Mouse (Mus musculus) hindbrain, postnatal 0 days (tissue): ENCODE data around the gene Olfr1367. TPM values are rescaled to one million over a fixed set of nuclear protein-coding genes. Genes with fewer than 3 reads are reported as not detected.
"Not testable (repeated sequence)": the region's sequence is repeated elsewhere in the genome, so short reads cannot be mapped to it uniquely, and the experiment has no call there.

ENCODE experiments used
- ATAC-seq: fragments of 200-750 bp; cut with Nextera tagmentation; 2 replicates; pipeline ENCODE4 v1.8.0; 2017; ENCODE audit warnings: mild to moderate bottlenecking, moderate TSS enrichment, moderate library complexity
- DNase-seq: peaks from one replicate; pipeline ENCODE4 v3.0.0-alpha.2; 2015; ENCODE audit warnings: low spot score
- H3K27ac ChIP-seq: fragments of 300-500 bp; sonication (generic); 2 replicates; pipeline ENCODE4 v1.5.1; 2014; ENCODE audit warnings: mild to moderate bottlenecking
- H3K27me3 ChIP-seq: fragments of 300-500 bp; sonication (generic); 2 replicates; pipeline ENCODE4 v1.6.1; 2014; ENCODE audit warnings: low read length, mixed read lengths; ENCODE audit not compliant: insufficient read depth
- H3K36me3 ChIP-seq: fragments of 300-500 bp; sonication (generic); 2 replicates; pipeline ENCODE4 v1.6.1; 2014; ENCODE audit warnings: low read length, mixed read lengths; ENCODE audit not compliant: insufficient read depth
- H3K4me1 ChIP-seq: fragments of 300-500 bp; sonication (generic); 2 replicates; pipeline ENCODE4 v1.6.1; 2014; ENCODE audit warnings: antibody characterized with exemption, low read length, mixed read lengths; ENCODE audit not compliant: insufficient read depth
- H3K4me2 ChIP-seq: fragments of 300-500 bp; sonication (generic); 2 replicates; pipeline ENCODE4 v1.6.1; 2014; ENCODE audit warnings: low read depth, mild to moderate bottlenecking, low read length, moderate library complexity, mixed read lengths
- H3K4me3 ChIP-seq: fragments of 300-500 bp; sonication (generic); 2 replicates; pipeline ENCODE4 v1.5.1; 2014; ENCODE audit warnings: low read length
- H3K9ac ChIP-seq: fragments of 300-500 bp; sonication (generic); replicated peaks from 2 replicates; pipeline ENCODE4 v1.6.1; 2014; ENCODE audit warnings: mild to moderate bottlenecking, low read length, moderate library complexity, mixed read lengths
- H3K9me3 ChIP-seq: fragments of 300-500 bp; sonication (generic); 2 replicates; pipeline ENCODE4 v1.6.1; 2016; ENCODE audit warnings: low read length, mixed read lengths
- CTCF ChIP-seq: IDR thresholded peaks from 2 replicates; pipeline ENCODE4 v1.5.1; 2016; ENCODE audit warnings: antibody characterized with exemption, control low read depth, low read depth
- WGBS: fragments of 180-500 bp; shearing (Covaris S2); extraction: QIAGEN DNeasy Blood & Tissue Kit; methylation state at CpG from one replicate; pipeline ENCODE4 v1.1.7; 2014; 5-methylcytosine and 5-hydroxymethylcytosine counted together
- microRNA-seq, 2 experiments: library from miRNA; unstranded; fragments of <30 nt; microRNA quantifications; one replicate each; pipeline ENCODE4; 2016
- polyA plus RNA-seq: library from polyadenylated mRNA; unstranded; fragments of >200 nt; fragmentation: Nextera tagmentation; extraction: Ambion mirVana; gene quantifications from 2 replicates; pipeline ENCODE4 v1.2.1, GENCODE M21; 2015
- total RNA-seq: library from RNA; depleted of rRNA; stranded (reverse); fragments of >200 nt; gene quantifications from 2 replicates; pipeline ENCODE4 v1.2.3, GENCODE M21; 2014; rRNA removed

The Olfr1367 gene
- total and polyA plus RNA-seq, 2 experiments from 2014 or later: not detected

- H3K4me3 ChIP-seq: no peak overlapping the region
- H3K4me2 ChIP-seq: no peak overlapping the region
- peaks cover 45% of the 10 kb centered on the region for H3K36me3 ChIP-seq
- WGBS: 100% methylated on average over 1 of the region's 1 CpGs
- no peak overlapping the region for H3K27ac ChIP-seq
- DNase-seq: no peak
- H3K9ac ChIP-seq: no peak overlapping the region
- H3K4me1 ChIP-seq: peaks cover 3% of the 10 kb centered on the region; the same call in 1 of the 2 replicates
- no peaks in the 10 kb centered on the region for H3K27me3 ChIP-seq
- ATAC-seq: no peak
- H3K9me3 ChIP-seq: no peaks in the 10 kb centered on the region
- no peak for TF ChIP-seq CTCF
Observed at GRCm38 (mm10) chr13:21395211-21395610, 48.5 kb downstream of the Olfr1367 start.

- Histone ChIP-seq H3K4me1 (peaks cover 3% of the 10 kb centered on the region; the same call in 1 of the 2 replicates), H3K9me3 (no peaks in the 10 kb centered on the region), H3K4me2 (no peak overlapping the region), H3K4me3 (no peak overlapping the region), H3K9ac (no peak overlapping the region), H3K27me3 (no peaks in the 10 kb centered on the region), H3K36me3 (peaks cover 41% of the 10 kb centered on the region), H3K27ac (no peak overlapping the region)
- no peak for TF ChIP-seq CTCF
- DNase-seq (no peak), ATAC-seq (no peak)
- WGBS: 95% methylated on average over 6 of the region's 6 CpGs
Observed at GRCm38 (mm10) chr13:21395623-21396022, 48.9 kb downstream of the Olfr1367 start.

GRCm38 (mm10) chr13:21396048-21396447 lies 49.3 kb downstream of the Olfr1367 start:
- H3K4me2 ChIP-seq: not testable (repeated sequence)
- peaks cover 37% of the 10 kb centered on the region for H3K36me3 ChIP-seq

GRCm38 (mm10) chr13:21397486-21397885 lies 50.8 kb downstream of the Olfr1367 start:
- 93% methylated on average over 2 of the region's 2 CpGs for WGBS
- no peak overlapping the region for H3K4me2 ChIP-seq
- H3K27ac ChIP-seq: no peak overlapping the region
- no peaks in the 10 kb centered on the region for H3K9me3 ChIP-seq
- H3K36me3 ChIP-seq: peaks cover 23% of the 10 kb centered on the region
- H3K4me1 ChIP-seq: peaks cover 3% of the 10 kb centered on the region; the same call in 1 of the 2 replicates
- DNase-seq (no peak), ATAC-seq (no peak)
- no peak for TF ChIP-seq CTCF
- no peaks in the 10 kb centered on the region for H3K27me3 ChIP-seq
- H3K4me3 ChIP-seq: no peak overlapping the region
- H3K9ac ChIP-seq: no peak overlapping the region

More at GRCm38 (mm10) chr13:21396048-21396447, 49.3 kb downstream of the Olfr1367 start:
- peak; percentile 47; the same call in 1 of the 2 replicates for ATAC-seq
- not testable (repeated sequence) for H3K27ac ChIP-seq, H3K27me3 ChIP-seq, DNase-seq, H3K4me1 ChIP-seq, H3K9ac ChIP-seq, H3K9me3 ChIP-seq, H3K4me3 ChIP-seq
- 93% methylated on average over 16 of the region's 18 CpGs for WGBS

Small RNAs within 50 kb of the gene (microRNA-seq; reads per million reads assigned to microRNA genes)
- gene Mir6942: 0 to 0.53 reads per million in 2 experiments

Other genes with a start within 250 kb of the Olfr1367 start
- gene Olfr1369-ps1, start 235.4 kb upstream of the Olfr1367 start, total RNA-seq: not detected in 2 replicates
- 0.06 TPM in 1 of 2 replicates, not detected in the other for gene Olfr1369-ps1, start 235.4 kb upstream of the Olfr1367 start, polyA plus RNA-seq
- not detected in 2 replicates for gene Olfr263, start 217.3 kb upstream of the Olfr1367 start, total RNA-seq
- gene Olfr263, start 217.3 kb upstream of the Olfr1367 start, polyA plus RNA-seq: not detected in 2 replicates
- not detected in 2 replicates for gene Olfr1368, start 201.0 kb upstream of the Olfr1367 start, total RNA-seq
- not detected in 2 replicates for gene Olfr1368, start 201.0 kb upstream of the Olfr1367 start, polyA plus RNA-seq
- 84.9 and 107 TPM in 2 replicates for gene Trim27, start 167.5 kb upstream of the Olfr1367 start, total RNA-seq
- gene Trim27, start 167.5 kb upstream of the Olfr1367 start, polyA plus RNA-seq: 68.3 and 69.1 TPM in 2 replicates
- not detected in 2 replicates for gene Gpx5, start 54.2 kb upstream of the Olfr1367 start, total RNA-seq
- gene Gpx5, start 54.2 kb upstream of the Olfr1367 start, polyA plus RNA-seq: not detected in 2 replicates
- gene Gpx6, start 34.8 kb upstream of the Olfr1367 start, total RNA-seq: 0.32 and 0.84 TPM in 2 replicates
- 0.59 and 0.61 TPM in 2 replicates for gene Gpx6, start 34.8 kb upstream of the Olfr1367 start, polyA plus RNA-seq
- 4.0 and 5.3 TPM in 2 replicates for gene Zscan12, start 15.9 kb downstream of the Olfr1367 start, total RNA-seq
- 7.7 and 8.1 TPM in 2 replicates for gene Zscan12, start 15.9 kb downstream of the Olfr1367 start, polyA plus RNA-seq
- gene Zkscan3, start 55.8 kb downstream of the Olfr1367 start, total RNA-seq: 36.4 and 47.1 TPM in 2 replicates
- 45.9 and 48.2 TPM in 2 replicates for gene Zkscan3, start 55.8 kb downstream of the Olfr1367 start, polyA plus RNA-seq
- 3.3 and 6.3 TPM in 2 replicates for gene Pgbd1, start 94.1 kb downstream of the Olfr1367 start, total RNA-seq
- gene Pgbd1, start 94.1 kb downstream of the Olfr1367 start, polyA plus RNA-seq: 2.0 and 2.1 TPM in 2 replicates
- gene Zscan26, start 106.8 kb downstream of the Olfr1367 start, total RNA-seq: 18.8 and 18.9 TPM in 2 replicates
- gene Zscan26, start 106.8 kb downstream of the Olfr1367 start, polyA plus RNA-seq: 19.4 and 23.5 TPM in 2 replicates
- 0.86 and 1.1 TPM in 2 replicates for gene Nkapl, start 121.6 kb downstream of the Olfr1367 start, total RNA-seq
- 1.5 and 2.6 TPM in 2 replicates for gene Nkapl, start 121.6 kb downstream of the Olfr1367 start, polyA plus RNA-seq
- 6.0 and 6.2 TPM in 2 replicates for gene Zkscan4, start 132.0 kb downstream of the Olfr1367 start, total RNA-seq
- gene Zkscan4, start 132.0 kb downstream of the Olfr1367 start, polyA plus RNA-seq: 5.1 and 5.6 TPM in 2 replicates
- gene Gm10065, start 132.5 kb downstream of the Olfr1367 start, total RNA-seq: not detected in 2 replicates
- gene Gm10065, start 132.5 kb downstream of the Olfr1367 start, polyA plus RNA-seq: not detected in 2 replicates
- 0.14 and 0.16 TPM in 2 replicates for gene AK157302, start 148.3 kb downstream of the Olfr1367 start, total RNA-seq
- 0.43 and 0.53 TPM in 2 replicates for gene AK157302, start 148.3 kb downstream of the Olfr1367 start, polyA plus RNA-seq
- 20.4 and 83.2 TPM in 2 replicates for gene Gm11273, start 154.5 kb downstream of the Olfr1367 start, total RNA-seq
- gene Gm11273, start 154.5 kb downstream of the Olfr1367 start, polyA plus RNA-seq: 7.7 and 8.2 TPM in 2 replicates
- 7.1 and 8.9 TPM in 2 replicates for gene Zkscan8, start 184.2 kb downstream of the Olfr1367 start, total RNA-seq
- 2.7 and 2.8 TPM in 2 replicates for gene Zkscan8, start 184.2 kb downstream of the Olfr1367 start, polyA plus RNA-seq
- not detected in 2 replicates for gene Olfr1366, start 195.9 kb downstream of the Olfr1367 start, total RNA-seq
- 0.19 and 0.23 TPM in 2 replicates for gene Olfr1366, start 195.9 kb downstream of the Olfr1367 start, polyA plus RNA-seq
- gene Olfr1535, start 213.0 kb downstream of the Olfr1367 start, total RNA-seq: not detected in 2 replicates
- gene Olfr1535, start 213.0 kb downstream of the Olfr1367 start, polyA plus RNA-seq: 0.11 and 0.16 TPM in 2 replicates
- gene Olfr1364, start 234.8 kb downstream of the Olfr1367 start, total RNA-seq: not detected in 2 replicates
- not detected in 2 replicates for gene Olfr1364, start 234.8 kb downstream of the Olfr1367 start, polyA plus RNA-seq